Mouse (Mus musculus): ENCODE data around the gene Olfr303.
"Not testable (repeated sequence)": the region's sequence is repeated elsewhere in the genome, so short reads cannot be mapped to it uniquely, and the experiment has no call there.

Gene Olfr303

DNA sequence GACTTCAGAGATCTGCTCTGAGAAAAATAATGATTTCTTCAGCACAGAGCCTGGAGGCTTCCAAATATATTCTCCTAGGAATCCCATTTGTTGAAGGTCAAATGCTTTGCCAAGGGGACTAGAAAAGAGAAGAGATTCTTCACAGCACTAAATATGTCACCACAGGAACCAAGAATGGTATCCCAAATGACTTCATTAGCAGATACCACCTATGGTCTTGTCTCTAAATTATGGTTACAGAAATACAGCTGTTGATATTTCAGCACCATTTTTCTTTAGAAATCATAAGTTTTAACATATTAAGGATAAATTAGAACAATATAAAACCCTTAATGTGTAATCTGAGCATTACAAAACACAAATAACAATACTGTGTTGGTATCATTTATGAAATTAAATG lies at the start of gene Olfr303:
TSS of gene Olfr303 (minus strand) at position 101 of the 400 bp plus-strand sequence.
- DNase-seq: no peak

DNA sequence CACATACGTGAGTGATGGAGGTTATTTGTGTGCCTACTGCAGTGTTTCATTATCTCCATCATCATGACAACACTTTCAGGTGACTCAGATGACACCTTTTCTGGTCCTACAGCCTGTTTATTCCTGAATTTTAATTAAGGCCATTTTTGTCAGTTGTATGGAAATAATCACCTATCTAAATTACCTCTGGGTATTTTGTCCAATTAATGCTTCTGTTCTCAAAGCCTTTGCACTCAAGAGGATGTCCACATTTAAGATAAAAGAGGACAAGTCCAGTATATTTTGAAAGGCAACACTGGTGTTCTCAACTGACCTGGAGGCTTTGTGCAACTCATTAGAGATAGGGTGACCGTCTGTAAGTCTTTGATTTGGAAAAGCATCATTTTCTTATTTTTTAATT lies 6.0 kb upstream of the Olfr303 start, which contains the start of gene Olfr301:
TSS of gene Olfr301 (plus strand) at position 301 of the 400 bp plus-strand sequence.
- DNase-seq: no peak

DNA sequence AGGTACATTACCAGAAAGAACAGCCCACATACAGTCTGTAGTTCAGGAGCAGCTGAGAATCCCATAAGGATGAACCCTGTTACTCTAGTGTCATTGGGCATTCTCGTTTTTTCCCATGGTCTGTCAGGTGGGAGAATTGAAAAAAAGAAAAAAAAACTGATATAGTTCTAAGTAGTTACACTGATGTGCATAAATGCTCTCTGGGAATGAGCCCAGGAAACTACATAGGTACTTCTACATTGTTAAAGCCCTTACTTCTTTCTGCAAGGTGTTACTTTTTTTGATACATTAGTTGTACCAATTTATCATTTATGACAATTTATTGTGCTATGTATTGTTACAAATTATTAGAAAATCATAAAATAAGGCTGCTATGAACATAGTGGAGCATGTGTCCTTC lies 11.0 kb downstream of the Olfr303 start, which contains the start of gene Olfr304:
TSS of gene Olfr304 (minus strand) at position 101 of the 400 bp plus-strand sequence.
- DNase-seq: no peak

DNA sequence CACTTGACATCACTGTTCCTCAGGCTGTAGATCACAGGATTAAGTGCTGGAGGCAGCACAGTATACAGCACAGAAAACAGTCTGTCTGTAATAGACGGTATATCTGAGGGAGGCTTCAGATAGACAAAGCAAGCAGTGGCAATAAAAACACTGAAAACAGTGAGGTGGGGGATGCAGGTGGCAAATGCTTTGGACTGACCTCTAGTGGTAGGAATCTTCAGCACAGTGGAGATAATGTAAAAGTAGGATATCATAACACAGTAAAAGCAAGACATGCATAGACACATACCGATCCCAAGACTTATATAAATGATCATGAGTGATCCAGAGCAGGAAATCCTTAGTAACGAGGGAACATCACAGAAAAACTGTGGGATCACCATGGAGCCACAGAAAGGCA lies 11.8 kb downstream of the Olfr303 start:
- DNase-seq: no peak

DNA sequence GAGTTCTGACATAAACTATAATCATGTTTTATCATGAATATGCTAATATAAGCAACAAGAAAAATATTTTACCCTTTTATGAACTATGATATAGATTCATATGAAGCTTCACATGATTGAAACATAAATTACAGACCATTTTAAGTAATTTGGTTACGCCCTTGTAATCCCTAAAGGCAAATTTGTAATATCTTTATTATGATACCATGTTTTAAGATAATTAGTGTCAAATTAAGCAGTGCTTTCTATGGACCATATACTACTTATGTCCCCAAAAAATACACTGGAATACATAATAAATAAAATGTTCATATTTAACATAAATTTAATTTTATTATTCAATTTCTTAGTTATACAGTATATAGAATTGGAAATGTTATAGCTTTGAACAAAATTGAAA lies 30.8 kb downstream of the Olfr303 start, which contains the start of gene Olfr305:
TSS of gene Olfr305 (minus strand) at position 101 of the 400 bp plus-strand sequence.
- no peak for DNase-seq

DNA sequence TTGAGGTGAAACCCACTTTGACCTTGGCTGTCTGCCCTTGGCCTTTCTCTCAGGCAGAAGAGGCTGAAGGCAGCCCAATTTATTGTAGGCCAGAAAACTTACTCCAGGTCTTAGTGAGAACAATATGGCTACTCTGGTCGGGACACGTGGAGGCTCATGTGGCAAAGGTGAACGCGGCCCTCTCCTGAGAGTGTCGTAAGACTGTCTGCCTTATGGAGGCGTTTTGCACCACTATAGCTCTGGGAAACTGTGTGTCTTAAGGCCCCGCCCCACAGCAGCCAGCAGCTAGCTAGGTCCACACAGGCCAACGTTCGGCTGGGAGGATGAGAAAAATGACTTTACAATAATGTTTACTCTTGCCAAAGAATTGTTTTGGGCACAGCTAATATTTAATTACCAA lies 51.3 kb downstream of the Olfr303 start:
- not testable (repeated sequence) for DNase-seq

DNA sequence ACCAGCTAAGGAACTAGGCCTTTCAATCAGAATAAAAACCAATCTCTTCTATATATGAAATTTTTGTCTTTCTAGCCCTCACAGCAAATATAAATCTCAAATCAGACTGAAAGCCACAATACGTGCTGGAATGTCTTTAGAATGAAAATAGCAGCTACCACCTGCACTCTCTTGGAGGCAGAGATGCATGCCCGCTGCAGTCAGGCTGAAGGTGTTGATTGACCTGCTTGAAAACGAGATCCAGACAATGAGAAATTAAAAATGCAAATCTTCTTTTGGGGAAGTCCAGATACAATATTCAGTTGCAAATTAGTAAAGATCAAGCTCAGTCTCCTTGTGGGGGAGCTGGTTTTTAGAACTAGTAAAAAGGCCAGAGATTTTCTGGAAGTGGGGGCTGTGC lies 53.3 kb downstream of the Olfr303 start:
- no peak for DNase-seq

DNA sequence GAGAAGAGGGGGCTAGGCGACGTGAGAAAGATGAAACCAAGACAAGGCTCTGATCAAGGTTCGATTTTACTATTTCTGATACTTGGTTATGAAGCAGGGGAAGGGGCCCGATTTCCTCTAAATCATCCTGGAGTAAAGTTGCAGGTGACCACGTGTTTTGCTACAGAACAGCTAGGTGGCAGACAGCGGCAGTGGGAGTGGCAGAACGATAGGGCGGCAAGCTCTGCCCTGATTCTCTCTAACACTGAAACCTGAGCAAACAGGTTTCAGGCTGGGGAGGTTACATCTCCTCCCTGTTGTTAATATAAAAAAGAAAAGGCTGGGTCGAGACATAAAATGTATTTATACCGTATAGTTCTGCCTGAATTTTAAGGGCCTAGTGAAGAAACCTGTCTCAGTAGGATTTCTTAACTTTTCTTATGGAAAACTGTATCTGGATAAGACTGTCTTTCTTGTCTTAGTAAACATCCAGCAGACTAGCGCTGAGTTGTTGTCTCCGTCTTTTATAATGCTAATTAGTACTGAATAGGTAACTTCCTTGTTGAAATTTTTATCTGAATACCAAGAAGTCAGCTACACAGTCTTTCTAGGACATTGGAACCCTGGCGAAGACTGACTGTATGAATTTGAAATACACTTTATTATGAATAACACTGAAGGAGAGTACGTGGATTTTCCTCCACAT lies 54.6 kb downstream of the Olfr303 start:
- DNase-seq: no peak

All from lung, postnatal 4 days (tissue).